In the genomic region with DNA sequence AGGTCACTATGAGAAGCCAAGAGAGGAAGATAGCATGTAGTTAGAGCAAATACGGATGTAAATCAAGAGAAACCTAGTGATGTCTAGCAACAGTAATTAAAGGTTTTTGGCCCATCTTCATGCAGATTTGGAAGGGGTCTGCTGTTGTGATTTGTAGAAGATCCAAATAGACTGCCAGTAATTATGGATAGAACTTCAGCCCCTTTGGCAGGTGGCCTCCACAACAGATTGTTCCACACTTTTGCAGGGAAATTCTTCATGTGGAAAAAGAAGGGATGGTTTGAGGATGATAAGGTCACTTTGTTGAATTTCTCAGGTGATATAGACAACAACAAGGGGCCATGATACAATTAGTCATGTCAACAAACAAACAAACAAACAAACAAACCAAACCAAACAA, we compare ENCODE assay signal across 30 mouse cellular contexts.
A peak's percentile ranks its signal among the peaks of the same experiment; 100 is the strongest.
DNase-seq lines count a peak whose midpoint lies in the region; ATAC-seq and TF ChIP-seq lines count a peak whose summit lies in the region.
"Had no signal": no experiment of that assay in that cellular context is flagged by ENCODE, and none has a peak within 500 bp of the region (broad histone marks: within the 10 kb centered on the region; RNA-seq: fewer than 3 reads in every experiment).

No protein-coding gene starts in this region.

- no peaks in the 10 kb centered on the region for H3K36me3 ChIP-seq in forebrain, postnatal 0 days (ENCODE audit: insufficient read depth)
- H3K36me3 ChIP-seq in forebrain, embryonic 15.5 days = no peaks in the 10 kb centered on the region
- H3K36me3 ChIP-seq: embryonic facial prominence, embryonic 10.5 days; embryonic facial prominence, embryonic 13.5 days; G1E; heart, embryonic 12.5 days; heart, embryonic 15.5 days had no signal

- TF ChIP-seq CTCF in forebrain, postnatal 0 days (IDR thresholded peaks at IDR 0.05; ENCODE audit: low read depth) = no peak

- H3K4me2 ChIP-seq in forebrain, postnatal 0 days (ENCODE audit: low read depth) = no peak overlapping the region
- no peak overlapping the region for H3K4me2 ChIP-seq in forebrain, embryonic 15.5 days (replicated peaks)
- H3K4me2 ChIP-seq: embryonic facial prominence, embryonic 13.5 days; heart, embryonic 12.5 days; heart, embryonic 15.5 days; hindbrain, embryonic 14.5 days had no signal

- no peak overlapping the region for H3K27ac ChIP-seq in forebrain, postnatal 0 days (ENCODE audit: low read depth, low read length)
- no peak overlapping the region for H3K27ac ChIP-seq in forebrain, embryonic 15.5 days (replicated peaks)
- H3K27ac ChIP-seq: embryonic facial prominence, embryonic 10.5 days; embryonic facial prominence, embryonic 13.5 days; heart, embryonic 15.5 days; hindbrain, embryonic 14.5 days; hindbrain, postnatal 0 days had no signal

- H3K9ac ChIP-seq in forebrain, postnatal 0 days = no peak overlapping the region
- H3K9ac ChIP-seq in forebrain, embryonic 15.5 days (replicated peaks) = no peak overlapping the region
- H3K9ac ChIP-seq: embryonic facial prominence, embryonic 13.5 days; heart, embryonic 12.5 days; heart, embryonic 15.5 days; hindbrain, embryonic 14.5 days had no signal

- H3K4me3 ChIP-seq in forebrain, postnatal 0 days (ENCODE audit: low read depth, low read length) = no peak overlapping the region
- H3K4me3 ChIP-seq in forebrain, embryonic 15.5 days = no peak overlapping the region
- H3K4me3 ChIP-seq: embryonic facial prominence, embryonic 10.5 days; embryonic facial prominence, embryonic 13.5 days; erythroblast, embryonic 14.5 days; heart, embryonic 12.5 days; heart, embryonic 15.5 days had no signal

- no peaks in the 10 kb centered on the region for H3K27me3 ChIP-seq in forebrain, postnatal 0 days (ENCODE audit: insufficient read depth, low read length)
- no peaks in the 10 kb centered on the region for H3K27me3 ChIP-seq in forebrain, embryonic 15.5 days
- H3K27me3 ChIP-seq: CH12.LX; embryonic facial prominence, embryonic 13.5 days; heart, embryonic 12.5 days; heart, embryonic 15.5 days had no signal

- DNase-seq in cerebellum, postnatal 14 days = peak; percentile 32 to 68
- DNase-seq in cerebellum, adult 9-10 months = no peak
- peak; percentile 36 for DNase-seq in forebrain, postnatal 0 days
- peak; percentile 6 for DNase-seq in right cerebral cortex, postnatal 4 days
- no peak for DNase-seq in right cerebral cortex, postnatal 14 days
- DNase-seq: adrenal gland, postnatal 10 days; adrenal gland, postnatal 36 days; B cell, adult 2 months; cerebellum, adult 11 months; cerebellum, adult 2 months; cerebellum, postnatal 25 days; embryo, embryonic 11 days; gastrocnemius, postnatal 25 days; heart, adult 18-20 months; heart, postnatal 10 days; heart, postnatal 36 days; kidney, adult 18-20 months had no signal

- peak; percentile 25; the same call in 1 of the 2 replicates for ATAC-seq in forebrain, postnatal 0 days
- no peak for ATAC-seq in forebrain, embryonic 15.5 days (replicated peaks)
- ATAC-seq: hindbrain, postnatal 0 days; inflammation-experienced regulatory T-cells, adult 6 months; intestine, embryonic 16.5 days; Patski had no signal

- H3K9me3 ChIP-seq in forebrain, postnatal 0 days (ENCODE audit: low read length) = no peaks in the 10 kb centered on the region
- H3K9me3 ChIP-seq in forebrain, embryonic 15.5 days = no peaks in the 10 kb centered on the region
- H3K9me3 ChIP-seq: embryonic facial prominence, embryonic 10.5 days; embryonic facial prominence, embryonic 13.5 days; G1E; heart, embryonic 12.5 days; heart, embryonic 15.5 days had no signal

- H3K4me1 ChIP-seq in forebrain, postnatal 0 days (ENCODE audit: insufficient read depth) = no peaks in the 10 kb centered on the region
- no peaks in the 10 kb centered on the region for H3K4me1 ChIP-seq in forebrain, embryonic 15.5 days
- H3K4me1 ChIP-seq: embryonic facial prominence, embryonic 10.5 days; embryonic facial prominence, embryonic 13.5 days; heart, embryonic 12.5 days; heart, embryonic 15.5 days had no signal

- 55% methylated on average over 1 of the region's 1 CpGs for whole genome bisulfite sequencing in forebrain, postnatal 0 days
- 73% methylated on average over 1 of the region's 1 CpGs for WGBS in forebrain, embryonic 15.5 days

Comparison
In these comparisons a context has a peak if more than half of its experiments do, and no peak if none do; other contexts are left out.
1. DNase-seq: peak in cerebellum, postnatal 14 days (2 of 2), forebrain, postnatal 0 days (single experiment) and right cerebral cortex, postnatal 4 days (single experiment); none in cerebellum, adult 9-10 months (single experiment) and right cerebral cortex, postnatal 14 days (single experiment).